Mouse (Mus musculus) stomach, embryonic 15.5 days (tissue): ENCODE measurements around the gene Kansl1l. TPM values are rescaled to one million over a fixed set of nuclear protein-coding genes. Genes with fewer than 3 reads are reported as not detected.

Experiments used
- ATAC-seq: fragments of 200-750 bp; cut with Nextera tagmentation; 2 replicates; pipeline ENCODE4 v1.8.0; 2017; ENCODE audit warnings: low read depth, moderate number of reproducible peaks, moderate TSS enrichment; ENCODE audit not compliant: insufficient read depth, low FRiP score
- H3K27ac ChIP-seq: fragments of 300-500 bp; sonication (generic); 2 replicates; pipeline ENCODE4 v1.5.1; 2015; ENCODE audit warnings: mild to moderate bottlenecking, inconsistent platforms
- H3K27me3 ChIP-seq: fragments of 300-500 bp; sonication (generic); replicated peaks from 2 replicates; pipeline ENCODE4 v1.6.1; 2015; ENCODE audit warnings: inconsistent platforms
- H3K36me3 ChIP-seq: fragments of 300-500 bp; sonication (generic); 2 replicates; pipeline ENCODE4 v1.6.1; 2015; ENCODE audit warnings: inconsistent platforms
- H3K4me1 ChIP-seq: fragments of 300-500 bp; sonication (generic); 2 replicates; pipeline ENCODE4 v1.6.1; 2015; ENCODE audit warnings: inconsistent platforms
- H3K4me2 ChIP-seq: fragments of 300-500 bp; sonication (generic); 2 replicates; pipeline ENCODE4 v1.6.1; 2015; ENCODE audit warnings: mild to moderate bottlenecking, inconsistent platforms
- H3K4me3 ChIP-seq: fragments of 300-500 bp; sonication (generic); replicated peaks from 2 replicates; pipeline ENCODE4 v1.5.1; 2015; ENCODE audit warnings: inconsistent platforms
- H3K9ac ChIP-seq: fragments of 300-500 bp; sonication (generic); 2 replicates; pipeline ENCODE4 v1.6.1; 2015; ENCODE audit warnings: inconsistent platforms
- H3K9me3 ChIP-seq: fragments of 300-500 bp; sonication (generic); 2 replicates; pipeline ENCODE4 v1.6.1; 2016; ENCODE audit warnings: inconsistent platforms
- WGBS: fragments of 180-500 bp; shearing (Covaris S2); methylation state at CpG from one replicate; pipeline ENCODE4 v1.1.7; 2015; 5-methylcytosine and 5-hydroxymethylcytosine counted together
- polyA plus RNA-seq: library from polyadenylated mRNA; unstranded; fragments of >200 nt; fragmentation: Nextera tagmentation; extraction: Ambion mirVana; gene quantifications from 2 replicates; pipeline ENCODE4 v1.2.1, GENCODE M21; 2015

The Kansl1l gene
- polyA plus RNA-seq, 1 experiment from 2014 or later: 14.3 TPM

GRCm38 (mm10) chr1:66692780-66693392 is 124.5 kb downstream of the Kansl1l start:
- ATAC-seq: no peak

GRCm38 (mm10) chr1:66692308-66692707 is 125.1 kb downstream of the Kansl1l start:
- WGBS: 87% methylated on average over 1 of the region's 1 CpGs

More at GRCm38 (mm10) chr1:66692780-66693392, 124.5 kb downstream of the Kansl1l start:
- no peaks in the 10 kb centered on the region for H3K9me3 ChIP-seq
- H3K9ac ChIP-seq: no peak overlapping the region
- H3K4me2 ChIP-seq: no peak overlapping the region
- H3K27me3 ChIP-seq: no peaks in the 10 kb centered on the region
- H3K36me3 ChIP-seq: no peaks in the 10 kb centered on the region
- no peak overlapping the region for H3K27ac ChIP-seq
- 80% methylated on average over 8 of the region's 8 CpGs for WGBS
- H3K4me1 ChIP-seq: no peaks in the 10 kb centered on the region
- H3K4me3 ChIP-seq: no peak overlapping the region

GRCm38 (mm10) chr1:66691772-66692171 is 125.6 kb downstream of the Kansl1l start:
- no peaks in the 10 kb centered on the region for H3K4me1 ChIP-seq
- no peaks in the 10 kb centered on the region for H3K36me3 ChIP-seq
- 62% methylated on average over 3 of the region's 3 CpGs for WGBS
- no peaks in the 10 kb centered on the region for H3K9me3 ChIP-seq
- H3K9ac ChIP-seq: no peak overlapping the region
- no peak for ATAC-seq
- H3K4me2 ChIP-seq: no peak overlapping the region
- H3K27ac ChIP-seq: no peak overlapping the region
- no peak overlapping the region for H3K4me3 ChIP-seq
- H3K27me3 ChIP-seq: no peaks in the 10 kb centered on the region

More at GRCm38 (mm10) chr1:66692308-66692707, 125.1 kb downstream of the Kansl1l start:
- H3K27ac ChIP-seq: no peak overlapping the region
- no peak for ATAC-seq
- H3K4me3 ChIP-seq: no peak overlapping the region
- H3K4me1 ChIP-seq: no peaks in the 10 kb centered on the region
- H3K9me3 ChIP-seq: no peaks in the 10 kb centered on the region
- no peak overlapping the region for H3K9ac ChIP-seq
- no peaks in the 10 kb centered on the region for H3K36me3 ChIP-seq
- no peaks in the 10 kb centered on the region for H3K27me3 ChIP-seq
- H3K4me2 ChIP-seq: no peak overlapping the region

GRCm38 (mm10) chr1:66682974-66683373 is 134.4 kb downstream of the Kansl1l start:
- Histone ChIP-seq H3K4me3 (no peak overlapping the region), H3K9ac (no peak overlapping the region), H3K36me3 (no peaks in the 10 kb centered on the region), H3K27me3 (no peaks in the 10 kb centered on the region), H3K27ac (no peak overlapping the region), H3K4me2 (no peak overlapping the region), H3K9me3 (no peaks in the 10 kb centered on the region), H3K4me1 (no peaks in the 10 kb centered on the region)
- no peak for ATAC-seq
- WGBS: 75% methylated on average over 5 of the region's 5 CpGs

GRCm38 (mm10) chr1:66678662-66679061 is 138.7 kb downstream of the Kansl1l start:
- no peak overlapping the region for H3K4me3 ChIP-seq
- no peak for ATAC-seq
- 39% methylated on average over 2 of the region's 2 CpGs for WGBS
- H3K4me1 ChIP-seq: no peaks in the 10 kb centered on the region
- no peak overlapping the region for H3K4me2 ChIP-seq
- no peak overlapping the region for H3K27ac ChIP-seq
- H3K36me3 ChIP-seq: no peaks in the 10 kb centered on the region
- H3K27me3 ChIP-seq: no peaks in the 10 kb centered on the region
- no peaks in the 10 kb centered on the region for H3K9me3 ChIP-seq
- no peak overlapping the region for H3K9ac ChIP-seq

- Histone ChIP-seq H3K9ac (no peak overlapping the region), H3K4me3 (no peak overlapping the region), H3K36me3 (no peaks in the 10 kb centered on the region), H3K27me3 (no peaks in the 10 kb centered on the region), H3K4me1 (no peaks in the 10 kb centered on the region), H3K4me2 (no peak overlapping the region), H3K27ac (no peak overlapping the region), H3K9me3 (no peaks in the 10 kb centered on the region)
- no peak for ATAC-seq
- WGBS: 78% methylated on average over 14 of the region's 14 CpGs
Measured at GRCm38 (mm10) chr1:66677928-66678327, 139.4 kb downstream of the Kansl1l start.

- 85% methylated on average over 7 of the region's 7 CpGs for WGBS
- Histone ChIP-seq H3K27me3 (no peaks in the 10 kb centered on the region), H3K27ac (no peak overlapping the region), H3K4me3 (no peak overlapping the region), H3K4me2 (no peak overlapping the region), H3K9me3 (no peaks in the 10 kb centered on the region), H3K9ac (no peak overlapping the region), H3K36me3 (no peaks in the 10 kb centered on the region), H3K4me1 (no peaks in the 10 kb centered on the region)
- ATAC-seq: no peak
Measured at GRCm38 (mm10) chr1:66672812-66673211, 144.6 kb downstream of the Kansl1l start.

GRCm38 (mm10) chr1:66671475-66671874 is 145.9 kb downstream of the Kansl1l start:
- no peaks in the 10 kb centered on the region for H3K9me3 ChIP-seq
- no peak overlapping the region for H3K27ac ChIP-seq
- no peak for ATAC-seq
- no peak overlapping the region for H3K4me2 ChIP-seq
- no peaks in the 10 kb centered on the region for H3K27me3 ChIP-seq
- H3K36me3 ChIP-seq: no peaks in the 10 kb centered on the region
- H3K4me3 ChIP-seq: no peak overlapping the region
- WGBS: 47% methylated on average over 7 of the region's 7 CpGs
- H3K4me1 ChIP-seq: no peaks in the 10 kb centered on the region
- no peak overlapping the region for H3K9ac ChIP-seq

Other genes starting within 250 kb of the Kansl1l start
- gene Rpe, start 116.7 kb downstream of the Kansl1l start, polyA plus RNA-seq: 51.5 and 58.4 TPM in 2 replicates
- 163 and 172 TPM in 2 replicates for gene Acadl, start 45.7 kb upstream of the Kansl1l start, polyA plus RNA-seq
- 13.4 and 26.5 TPM in 2 replicates for gene Myl1, start 127.8 kb upstream of the Kansl1l start, polyA plus RNA-seq
- 78.8 and 88.5 TPM in 2 replicates for gene Lancl1, start 221.3 kb upstream of the Kansl1l start, polyA plus RNA-seq